Mouse (Mus musculus): ENCODE results near the gene Ankrd52. TPM values are rescaled to one million over a fixed set of nuclear protein-coding genes. Genes with fewer than 3 reads are reported as not detected.

The Ankrd52 gene
- polyA plus RNA-seq, 1 experiment from 2014 or later: 14.8 TPM

DNA sequence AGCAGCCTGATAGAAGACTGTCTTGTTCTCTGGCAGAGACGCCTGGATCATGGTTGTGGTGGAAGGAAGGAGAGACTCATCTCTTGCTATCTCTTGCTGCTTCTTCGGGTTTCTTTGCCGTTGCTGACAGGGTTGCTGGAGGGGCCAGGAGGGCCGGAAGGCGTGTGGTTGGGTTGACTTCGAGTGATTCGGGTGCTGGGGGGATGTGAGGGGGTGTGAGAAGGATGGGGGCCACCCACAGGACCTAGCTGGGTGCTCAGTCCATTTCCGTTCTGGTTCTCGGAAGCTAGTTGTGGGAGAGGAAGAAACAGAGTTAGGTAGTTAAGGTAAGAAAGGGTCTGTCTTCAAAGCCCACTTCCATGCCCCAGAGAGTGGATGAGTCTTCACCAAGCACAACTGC is 24.7 kb downstream of the Ankrd52 start:
- 81% methylated on average over 9 of the region's 9 CpGs for WGBS
- H3K36me3 ChIP-seq: peaks cover 32% of the 10 kb centered on the region
- no peak overlapping the region for H3K27ac ChIP-seq
- H3K9ac ChIP-seq (replicated peaks): no peak overlapping the region
- no peak overlapping the region for H3K4me3 ChIP-seq (replicated peaks)
- no peak for ATAC-seq (ENCODE audit: insufficient number of reproducible peaks, insufficient read depth, low FRiP score, low TSS enrichment, low read depth)
- H3K4me2 ChIP-seq: no peak overlapping the region
- no peaks in the 10 kb centered on the region for H3K27me3 ChIP-seq
- no peaks in the 10 kb centered on the region for H3K9me3 ChIP-seq
- peaks cover 16% of the 10 kb centered on the region for H3K4me1 ChIP-seq (replicated peaks)

DNA sequence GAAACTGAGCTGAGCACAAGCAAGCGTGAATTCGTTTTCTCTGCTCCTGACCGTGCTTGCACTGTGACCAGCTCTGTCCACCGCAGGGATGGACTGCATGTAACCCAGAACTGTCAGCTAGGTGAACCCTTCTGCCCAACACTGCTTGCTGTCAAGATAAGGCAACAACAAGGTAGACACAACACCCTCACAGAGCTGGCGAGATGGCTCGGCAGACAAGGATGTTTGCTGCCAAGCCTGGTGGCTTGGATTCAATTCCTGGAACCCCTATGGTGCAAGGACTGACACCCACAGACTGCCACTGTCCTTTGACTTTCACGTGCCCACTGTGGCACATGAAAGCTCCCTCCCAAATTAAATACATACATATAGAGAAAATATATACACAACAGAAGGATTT is 27.0 kb downstream of the Ankrd52 start:
- Histone ChIP-seq H3K36me3 (peaks cover 32% of the 10 kb centered on the region), H3K4me2 (no peak overlapping the region), H3K9me3 (no peaks in the 10 kb centered on the region), H3K27ac (no peak overlapping the region), H3K4me3 (replicated peaks) (no peak overlapping the region), H3K27me3 (no peaks in the 10 kb centered on the region), H3K9ac (replicated peaks) (no peak overlapping the region), H3K4me1 (replicated peaks) (peaks cover 24% of the 10 kb centered on the region)
- ATAC-seq (ENCODE audit: insufficient number of reproducible peaks, insufficient read depth, low FRiP score, low TSS enrichment, low read depth): no peak
- 86% methylated on average over 7 of the region's 7 CpGs for WGBS

GRCm38 (mm10) chr10:128408591-128409535 is 31.9 kb downstream of the Ankrd52 start:
- Histone ChIP-seq H3K27me3 (no peaks in the 10 kb centered on the region), H3K4me2 (peak overlapping the region; percentile 92), H3K36me3 (peaks cover 36% of the 10 kb centered on the region), H3K9ac (replicated peaks) (peak overlapping the region; percentile 73), H3K27ac (peak overlapping the region; percentile 82), H3K4me3 (replicated peaks) (peak overlapping the region; percentile 92), H3K4me1 (replicated peaks) (peaks cover 35% of the 10 kb centered on the region), H3K9me3 (no peaks in the 10 kb centered on the region)
- ATAC-seq (ENCODE audit: insufficient number of reproducible peaks, insufficient read depth, low FRiP score, low TSS enrichment, low read depth): no peak
- whole genome bisulfite sequencing: 20% methylated on average over 35 of the region's 35 CpGs

GRCm38 (mm10) chr10:128409692-128410559 is 33.0 kb downstream of the Ankrd52 start:
- H3K4me2 ChIP-seq: peak overlapping the region; percentile 95
- peaks cover 44% of the 10 kb centered on the region for H3K36me3 ChIP-seq
- ATAC-seq (ENCODE audit: insufficient number of reproducible peaks, insufficient read depth, low FRiP score, low TSS enrichment, low read depth): peak; percentile 90
- no peaks in the 10 kb centered on the region for H3K27me3 ChIP-seq
- H3K9ac ChIP-seq (replicated peaks): peak overlapping the region; percentile 81
- no peaks in the 10 kb centered on the region for H3K9me3 ChIP-seq
- peak overlapping the region; percentile 94 for H3K27ac ChIP-seq
- 6% methylated on average over 36 of the region's 36 CpGs for WGBS
- H3K4me3 ChIP-seq (replicated peaks): peak overlapping the region; percentile 92
- peaks cover 35% of the 10 kb centered on the region for H3K4me1 ChIP-seq (replicated peaks)

GRCm38 (mm10) chr10:128410560-128410845 is 33.6 kb downstream of the Ankrd52 start:
- ATAC-seq (ENCODE audit: insufficient number of reproducible peaks, insufficient read depth, low FRiP score, low TSS enrichment, low read depth): no peak
- H3K36me3 ChIP-seq: peaks cover 48% of the 10 kb centered on the region
- peak overlapping the region; percentile 92 for H3K4me3 ChIP-seq (replicated peaks)
- H3K9me3 ChIP-seq: no peaks in the 10 kb centered on the region
- 23% methylated on average over 4 of the region's 4 CpGs for WGBS
- no peaks in the 10 kb centered on the region for H3K27me3 ChIP-seq
- peaks cover 35% of the 10 kb centered on the region for H3K4me1 ChIP-seq (replicated peaks)
- peak overlapping the region; percentile 94 for H3K27ac ChIP-seq
- H3K9ac ChIP-seq (replicated peaks): peak overlapping the region; percentile 81; the same call in 1 of the 2 replicates
- H3K4me2 ChIP-seq: peak overlapping the region; percentile 95

- Histone ChIP-seq H3K36me3 (peaks cover 49% of the 10 kb centered on the region), H3K4me2 (peak within 1 kb of the TSS; percentile 95), H3K27me3 (no peaks in the 10 kb centered on the region), H3K4me1 (replicated peaks) (peaks cover 35% of the 10 kb centered on the region), H3K4me3 (replicated peaks) (peak within 1 kb of the TSS; percentile 92), H3K27ac (peak within 1 kb of the TSS; percentile 94), H3K9ac (replicated peaks) (peak within 1 kb of the TSS; percentile 81), H3K9me3 (no peaks in the 10 kb centered on the region)
- under 1% methylated on average over 50 of the region's 50 CpGs for WGBS
- peak; percentile 93 for ATAC-seq (ENCODE audit: insufficient number of reproducible peaks, insufficient read depth, low FRiP score, low TSS enrichment, low read depth)
Observed at GRCm38 (mm10) chr10:128411211-128412054, 34.5 kb downstream of the Ankrd52 start, which contains the start of the genes Nabp2 and Rnf41. Gene Nabp2 (minus strand): TSS chr10:128411492. Gene Rnf41 (plus strand): TSS chr10:128411657.

DNA sequence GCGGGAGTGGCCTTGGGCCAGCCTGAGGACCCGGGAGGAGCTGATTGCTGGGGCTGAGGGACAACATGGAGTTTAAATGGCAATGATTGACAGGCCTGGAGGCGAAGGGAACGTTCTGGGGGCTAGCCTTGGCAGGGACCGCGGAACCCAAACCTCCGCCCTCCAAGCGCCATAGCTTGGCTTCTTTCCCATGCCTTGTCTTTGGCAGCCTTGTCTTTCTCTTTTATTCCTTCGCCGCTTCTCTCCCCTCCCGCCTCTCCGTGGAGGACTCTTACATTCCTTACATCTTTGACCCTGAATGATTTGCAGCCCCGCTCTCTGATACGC is 35.1 kb downstream of the Ankrd52 start:
- no peaks in the 10 kb centered on the region for H3K27me3 ChIP-seq
- H3K4me3 ChIP-seq (replicated peaks): peak overlapping the region; percentile 92
- no peaks in the 10 kb centered on the region for H3K9me3 ChIP-seq
- H3K9ac ChIP-seq (replicated peaks): peak overlapping the region; percentile 81
- 3% methylated on average over 14 of the region's 14 CpGs for WGBS
- H3K27ac ChIP-seq: peak overlapping the region; percentile 94
- peak; percentile 11; the same call in 1 of the 2 replicates for ATAC-seq (ENCODE audit: insufficient number of reproducible peaks, insufficient read depth, low FRiP score, low TSS enrichment, low read depth)
- H3K4me2 ChIP-seq: peak overlapping the region; percentile 95
- peaks cover 50% of the 10 kb centered on the region for H3K36me3 ChIP-seq
- H3K4me1 ChIP-seq (replicated peaks): peaks cover 35% of the 10 kb centered on the region

DNA sequence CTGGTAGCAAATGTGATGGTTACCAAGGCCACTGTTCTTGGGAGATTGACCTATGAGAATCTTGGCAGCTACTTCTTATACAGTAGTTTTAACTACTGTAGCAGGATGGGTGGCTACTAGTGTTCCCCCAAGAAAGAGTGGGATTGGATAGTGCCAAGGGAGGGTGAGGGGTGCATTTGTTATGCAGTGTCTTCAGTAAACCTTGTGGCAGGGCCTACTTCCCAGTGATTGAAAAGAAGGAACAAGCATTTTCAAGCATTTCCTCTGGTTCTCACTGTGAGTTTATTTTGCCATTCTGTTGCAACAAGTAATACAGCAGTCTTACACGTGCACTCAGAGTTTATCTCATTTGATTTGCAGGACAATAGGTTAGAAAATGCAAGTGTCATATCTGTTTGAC is 35.6 kb downstream of the Ankrd52 start:
- Histone ChIP-seq H3K27ac (no peak overlapping the region), H3K4me1 (replicated peaks) (peaks cover 35% of the 10 kb centered on the region), H3K36me3 (peaks cover 50% of the 10 kb centered on the region), H3K9ac (replicated peaks) (peak overlapping the region; percentile 81), H3K4me3 (replicated peaks) (peak overlapping the region; percentile 92), H3K9me3 (no peaks in the 10 kb centered on the region), H3K27me3 (no peaks in the 10 kb centered on the region), H3K4me2 (peak overlapping the region; percentile 95)
- 71% methylated on average over 1 of the region's 1 CpGs for WGBS
- no peak for ATAC-seq (ENCODE audit: insufficient number of reproducible peaks, insufficient read depth, low FRiP score, low TSS enrichment, low read depth)

DNA sequence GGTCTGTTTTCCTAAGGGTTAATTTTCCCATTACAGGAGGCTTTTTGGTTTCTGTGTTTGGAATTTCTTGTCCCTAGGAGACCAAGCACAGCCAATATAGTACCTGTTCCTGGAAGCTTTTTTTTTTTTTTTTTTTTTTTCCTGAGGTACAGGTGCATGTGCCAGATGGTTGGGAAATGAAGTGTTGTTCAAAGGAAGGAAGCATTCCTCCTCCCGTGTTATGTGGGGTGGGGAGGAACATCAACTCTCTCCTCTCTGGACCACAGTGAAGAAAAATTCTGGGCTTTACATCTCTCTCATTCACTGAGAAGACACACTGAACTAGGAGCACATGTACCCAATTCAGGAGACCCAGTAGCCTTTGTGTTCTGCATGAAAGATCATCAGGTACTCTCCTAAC is 36.2 kb downstream of the Ankrd52 start:
- Histone ChIP-seq H3K9ac (replicated peaks) (no peak overlapping the region), H3K27me3 (no peaks in the 10 kb centered on the region), H3K27ac (no peak overlapping the region), H3K4me2 (peak overlapping the region; percentile 95; the same call in 1 of the 2 replicates), H3K36me3 (peaks cover 50% of the 10 kb centered on the region), H3K9me3 (no peaks in the 10 kb centered on the region), H3K4me3 (replicated peaks) (no peak overlapping the region; the same call in 1 of the 2 replicates), H3K4me1 (replicated peaks) (peaks cover 35% of the 10 kb centered on the region)
- WGBS: 69% methylated on average over 1 of the region's 1 CpGs
- no peak for ATAC-seq (ENCODE audit: insufficient number of reproducible peaks, insufficient read depth, low FRiP score, low TSS enrichment, low read depth)

DNA sequence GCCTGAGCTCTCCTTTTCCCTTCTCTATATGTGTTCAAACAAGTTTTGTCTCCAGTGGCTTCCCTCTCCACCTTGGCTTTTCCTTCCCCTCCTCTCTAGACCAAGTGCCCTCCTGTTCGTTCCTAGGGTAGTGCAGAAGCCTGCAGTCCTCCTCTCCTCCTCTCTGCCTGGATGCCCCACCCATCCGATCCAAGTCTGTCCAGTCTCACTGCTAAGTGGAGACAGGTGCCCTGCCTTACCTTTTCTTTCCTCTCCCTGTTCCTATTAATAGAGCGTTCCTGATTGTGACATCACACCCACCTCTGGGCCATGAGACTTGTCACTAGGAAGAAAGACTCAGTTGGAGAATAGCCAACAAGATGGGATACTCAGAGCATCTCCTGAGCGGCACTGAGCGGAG is 37.9 kb downstream of the Ankrd52 start:
- Histone ChIP-seq H3K9ac (replicated peaks) (no peak overlapping the region), H3K27ac (no peak overlapping the region), H3K36me3 (peaks cover 64% of the 10 kb centered on the region), H3K9me3 (no peaks in the 10 kb centered on the region), H3K4me2 (no peak overlapping the region), H3K4me3 (replicated peaks) (no peak overlapping the region), H3K27me3 (no peaks in the 10 kb centered on the region), H3K4me1 (replicated peaks) (peaks cover 25% of the 10 kb centered on the region)
- 98% methylated on average over 5 of the region's 5 CpGs for WGBS
- no peak for ATAC-seq (ENCODE audit: insufficient number of reproducible peaks, insufficient read depth, low FRiP score, low TSS enrichment, low read depth)
